Mouse (Mus musculus): ENCODE measurements at regions not wholly inside any gene's neighbourhood (a gene's known extent, or its start where the extent isn't known, plus 50 kb on each side); places are given as distances from the start of the nearest gene placed in this dataset.

DNA sequence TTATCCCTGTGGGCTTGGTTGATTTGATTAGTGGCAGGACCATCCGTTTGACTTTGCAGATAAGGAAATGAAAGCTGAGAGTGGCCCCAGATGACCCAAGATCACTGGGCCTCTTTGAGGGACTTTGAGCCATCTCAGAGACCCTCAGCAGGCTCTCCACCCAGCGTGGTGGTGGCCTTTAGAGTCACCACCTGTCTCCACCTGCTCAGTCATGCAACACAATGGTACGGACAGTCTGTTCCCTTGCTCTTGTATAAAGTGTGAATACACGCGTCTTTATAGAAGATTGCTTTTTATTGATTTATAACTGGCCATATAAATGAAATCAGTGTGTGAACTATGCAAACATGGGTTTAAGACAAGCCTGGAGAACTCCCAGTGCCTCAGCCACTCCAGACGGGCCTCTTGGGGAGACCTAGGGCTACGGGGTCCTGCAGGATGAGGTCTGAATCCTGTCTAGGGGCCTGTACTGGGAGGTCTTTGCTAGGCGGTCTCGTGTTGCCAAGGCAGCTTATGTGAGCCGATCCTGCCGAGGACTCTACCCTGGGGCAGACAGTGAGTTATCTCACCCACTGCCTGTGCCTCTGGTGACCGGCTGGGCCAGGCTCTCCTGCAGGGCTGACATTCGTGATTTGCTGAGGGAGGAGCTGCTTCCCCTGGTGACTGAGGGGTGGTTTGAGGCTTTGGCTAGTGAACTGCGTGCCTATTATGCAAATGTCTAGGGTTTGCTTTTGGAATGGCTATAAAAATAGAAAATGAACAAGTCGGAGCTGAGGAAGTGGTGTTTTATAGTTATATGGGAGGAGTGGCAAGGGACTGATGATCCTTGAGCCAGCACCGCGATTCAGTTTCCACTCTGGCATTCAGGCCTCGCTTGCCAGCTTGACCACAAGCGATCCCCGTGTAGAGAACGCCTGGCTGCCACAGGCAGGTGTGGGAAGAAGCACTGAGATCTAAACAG lies 176.5 kb downstream of the Fam43a start:
- TF ChIP-seq CTCF (IDR thresholded peaks at IDR 0.05; ENCODE audit: low read depth) = no peak
- 50% methylated on average over 21 of the region's 21 CpGs for WGBS
- H3K27ac ChIP-seq = no peak overlapping the region
- no peaks in the 10 kb centered on the region for H3K9me3 ChIP-seq (ENCODE audit: low read length)
- no peak for DNase-seq (ENCODE audit: low spot score)
- no peaks in the 10 kb centered on the region for H3K27me3 ChIP-seq (ENCODE audit: insufficient read depth, low read length)
- no peaks in the 10 kb centered on the region for H3K36me3 ChIP-seq (ENCODE audit: insufficient read depth, low read length)
- H3K4me3 ChIP-seq (ENCODE audit: low read length) = no peak overlapping the region
- H3K4me2 ChIP-seq (ENCODE audit: low read depth, low read length) = no peak overlapping the region
- H3K9ac ChIP-seq (replicated peaks; ENCODE audit: low read length) = no peak overlapping the region
- H3K4me1 ChIP-seq (ENCODE audit: insufficient read depth, low read length) = peaks cover 7% of the 10 kb centered on the region; the same call in 1 of the 2 replicates
- no peak for ATAC-seq

DNA sequence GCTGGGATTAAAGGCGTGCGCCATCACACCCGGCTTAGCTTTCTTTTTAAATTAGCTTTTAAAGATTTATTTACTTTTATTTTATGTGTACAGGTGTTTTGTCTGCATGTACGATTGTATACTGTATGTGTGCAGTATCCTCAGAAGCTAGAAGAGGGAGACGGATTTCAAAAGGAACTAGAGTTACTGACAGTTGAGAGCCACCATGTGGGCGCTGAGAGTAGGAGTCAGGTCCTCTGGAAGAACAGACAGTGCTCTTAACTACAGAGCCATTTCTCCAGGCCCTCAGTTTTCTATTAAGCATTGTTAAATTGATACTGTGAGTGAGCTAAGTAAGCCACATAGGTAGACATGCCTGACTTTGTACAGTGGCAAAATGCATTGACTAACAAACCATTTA lies 177.9 kb downstream of the Fam43a start:
- TF ChIP-seq CTCF (IDR thresholded peaks at IDR 0.05; ENCODE audit: low read depth) = peak; percentile 31
- Histone ChIP-seq H3K4me3 (ENCODE audit: low read length) (no peak overlapping the region), H3K9me3 (ENCODE audit: low read length) (no peaks in the 10 kb centered on the region), H3K9ac (replicated peaks; ENCODE audit: low read length) (no peak overlapping the region), H3K4me1 (ENCODE audit: insufficient read depth, low read length) (peaks cover 7% of the 10 kb centered on the region; the same call in 1 of the 2 replicates), H3K27me3 (ENCODE audit: insufficient read depth, low read length) (no peaks in the 10 kb centered on the region), H3K27ac (no peak overlapping the region), H3K36me3 (ENCODE audit: insufficient read depth, low read length) (no peaks in the 10 kb centered on the region), H3K4me2 (ENCODE audit: low read depth, low read length) (no peak overlapping the region)
- DNase-seq (ENCODE audit: low spot score) = no peak
- whole genome bisulfite sequencing = 83% methylated on average over 6 of the region's 6 CpGs
- no peak for ATAC-seq

DNA sequence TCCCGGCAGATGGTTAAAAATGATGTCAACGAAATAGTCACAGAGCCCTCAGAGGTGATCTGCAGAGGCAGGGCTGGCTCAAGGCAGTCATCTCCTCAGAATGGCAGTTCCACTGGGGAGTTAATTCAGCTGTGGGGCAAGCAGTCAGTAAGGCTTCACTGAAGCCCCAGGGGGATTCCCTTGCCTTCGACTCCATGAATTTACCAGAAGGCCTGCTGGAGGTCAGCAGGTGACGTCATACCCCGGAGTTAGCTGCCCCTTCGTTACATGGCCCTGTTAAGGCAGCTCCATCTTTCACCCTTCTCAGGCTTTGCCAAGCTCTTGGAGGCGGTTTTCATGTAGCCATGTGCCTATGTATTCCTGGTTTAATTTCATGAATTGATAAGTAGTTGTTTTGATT lies 178.6 kb downstream of the Fam43a start:
- H3K36me3 ChIP-seq (ENCODE audit: insufficient read depth, low read length) = no peaks in the 10 kb centered on the region
- no peak overlapping the region for H3K9ac ChIP-seq (replicated peaks; ENCODE audit: low read length)
- H3K4me3 ChIP-seq (ENCODE audit: low read length) = no peak overlapping the region
- WGBS = 58% methylated on average over 7 of the region's 7 CpGs
- DNase-seq (ENCODE audit: low spot score) (no peak), ATAC-seq (no peak)
- no peak for TF ChIP-seq CTCF (IDR thresholded peaks at IDR 0.05; ENCODE audit: low read depth)
- no peak overlapping the region for H3K4me2 ChIP-seq (ENCODE audit: low read depth, low read length)
- H3K27ac ChIP-seq = no peak overlapping the region
- H3K4me1 ChIP-seq (ENCODE audit: insufficient read depth, low read length) = peaks cover 7% of the 10 kb centered on the region; the same call in 1 of the 2 replicates
- H3K9me3 ChIP-seq (ENCODE audit: low read length) = no peaks in the 10 kb centered on the region
- H3K27me3 ChIP-seq (ENCODE audit: insufficient read depth, low read length) = no peaks in the 10 kb centered on the region

DNA sequence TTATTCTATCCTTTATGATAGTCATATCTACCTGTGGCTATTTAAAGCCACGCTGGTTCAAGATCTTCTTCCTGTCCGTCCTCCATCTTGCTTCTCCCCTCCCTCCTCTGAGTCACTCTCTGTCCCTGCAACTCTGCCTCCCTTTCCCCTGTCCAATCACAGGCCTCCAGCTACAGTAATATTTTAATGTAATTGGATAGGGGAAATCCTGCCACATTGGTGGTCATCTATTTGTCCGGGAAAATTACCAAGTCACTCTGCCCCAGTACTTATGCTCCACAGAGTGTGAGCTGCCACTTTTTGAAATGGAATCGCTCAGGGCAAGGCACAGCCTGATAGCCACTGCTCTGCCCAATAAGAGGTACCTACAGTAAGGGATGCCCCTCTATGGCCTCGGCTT lies 179.4 kb downstream of the Fam43a start:
- Histone ChIP-seq H3K9me3 (ENCODE audit: low read length) (no peaks in the 10 kb centered on the region), H3K4me2 (ENCODE audit: low read depth, low read length) (no peak overlapping the region), H3K4me3 (ENCODE audit: low read length) (no peak overlapping the region), H3K9ac (replicated peaks; ENCODE audit: low read length) (no peak overlapping the region), H3K27me3 (ENCODE audit: insufficient read depth, low read length) (no peaks in the 10 kb centered on the region), H3K27ac (no peak overlapping the region), H3K36me3 (ENCODE audit: insufficient read depth, low read length) (no peaks in the 10 kb centered on the region), H3K4me1 (ENCODE audit: insufficient read depth, low read length) (peaks cover 7% of the 10 kb centered on the region; the same call in 1 of the 2 replicates)
- ATAC-seq (no peak), DNase-seq (ENCODE audit: low spot score) (no peak)
- WGBS = 79% methylated on average over 5 of the region's 5 CpGs
- no peak for TF ChIP-seq CTCF (IDR thresholded peaks at IDR 0.05; ENCODE audit: low read depth)

DNA sequence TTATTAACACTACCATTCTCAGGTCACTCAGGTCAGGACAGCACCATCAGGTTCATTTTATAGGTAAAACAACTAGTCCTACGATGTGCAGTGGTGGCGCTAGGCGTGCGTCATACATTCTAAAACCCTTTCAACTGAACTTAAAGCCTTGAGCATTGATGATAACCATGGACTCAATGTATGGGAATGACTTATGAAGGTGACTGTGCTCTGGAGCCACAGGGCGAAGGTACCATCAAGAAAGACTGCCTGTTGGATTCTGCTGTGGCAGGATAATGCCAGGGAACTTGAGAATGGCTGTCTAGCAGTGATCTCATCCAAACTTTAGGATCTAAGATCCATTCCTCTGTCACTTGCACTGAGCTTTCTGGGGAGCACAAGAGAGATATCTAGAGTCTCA lies 184.7 kb downstream of the Fam43a start:
- no peak overlapping the region for H3K9ac ChIP-seq (replicated peaks; ENCODE audit: low read length)
- no peaks in the 10 kb centered on the region for H3K27me3 ChIP-seq (ENCODE audit: insufficient read depth, low read length)
- DNase-seq (ENCODE audit: low spot score) (no peak), ATAC-seq (no peak)
- no peak overlapping the region for H3K4me2 ChIP-seq (ENCODE audit: low read depth, low read length)
- H3K36me3 ChIP-seq (ENCODE audit: insufficient read depth, low read length) = no peaks in the 10 kb centered on the region
- peaks cover 6% of the 10 kb centered on the region; the same call in 1 of the 2 replicates for H3K4me1 ChIP-seq (ENCODE audit: insufficient read depth, low read length)
- no peak overlapping the region for H3K4me3 ChIP-seq (ENCODE audit: low read length)
- no peak overlapping the region for H3K27ac ChIP-seq
- WGBS = 94% methylated on average over 5 of the region's 5 CpGs
- no peaks in the 10 kb centered on the region for H3K9me3 ChIP-seq (ENCODE audit: low read length)
- TF ChIP-seq CTCF (IDR thresholded peaks at IDR 0.05; ENCODE audit: low read depth) = no peak

DNA sequence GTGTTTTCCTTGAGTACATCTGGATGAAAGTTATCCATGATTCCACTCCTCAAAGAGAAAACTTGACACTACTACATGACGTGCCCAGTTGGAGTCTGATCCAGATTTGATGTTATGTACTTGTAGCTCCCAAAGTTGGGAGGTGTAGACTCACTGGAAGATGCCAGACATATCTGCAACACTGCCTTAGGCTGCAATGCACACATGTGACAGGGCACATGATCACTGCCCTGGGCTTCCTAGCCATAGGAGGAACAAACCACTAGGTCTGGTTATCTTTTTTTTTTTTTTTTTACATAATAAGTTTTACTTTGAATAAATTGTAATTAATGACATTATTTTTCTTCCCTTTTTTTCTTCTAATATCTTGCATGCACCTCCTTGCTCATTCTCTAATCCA lies 185.4 kb downstream of the Fam43a start:
- Histone ChIP-seq H3K4me2 (ENCODE audit: low read depth, low read length) (no peak overlapping the region), H3K27ac (no peak overlapping the region), H3K9ac (replicated peaks; ENCODE audit: low read length) (no peak overlapping the region), H3K4me3 (ENCODE audit: low read length) (no peak overlapping the region), H3K27me3 (ENCODE audit: insufficient read depth, low read length) (no peaks in the 10 kb centered on the region), H3K9me3 (ENCODE audit: low read length) (no peaks in the 10 kb centered on the region), H3K36me3 (ENCODE audit: insufficient read depth, low read length) (no peaks in the 10 kb centered on the region), H3K4me1 (ENCODE audit: insufficient read depth, low read length) (peaks cover 9% of the 10 kb centered on the region; the same call in 1 of the 2 replicates)
- DNase-seq (ENCODE audit: low spot score) = no peak
- WGBS = 94% methylated on average over 1 of the region's 1 CpGs
- ATAC-seq = no peak
- no peak for TF ChIP-seq CTCF (IDR thresholded peaks at IDR 0.05; ENCODE audit: low read depth)

DNA sequence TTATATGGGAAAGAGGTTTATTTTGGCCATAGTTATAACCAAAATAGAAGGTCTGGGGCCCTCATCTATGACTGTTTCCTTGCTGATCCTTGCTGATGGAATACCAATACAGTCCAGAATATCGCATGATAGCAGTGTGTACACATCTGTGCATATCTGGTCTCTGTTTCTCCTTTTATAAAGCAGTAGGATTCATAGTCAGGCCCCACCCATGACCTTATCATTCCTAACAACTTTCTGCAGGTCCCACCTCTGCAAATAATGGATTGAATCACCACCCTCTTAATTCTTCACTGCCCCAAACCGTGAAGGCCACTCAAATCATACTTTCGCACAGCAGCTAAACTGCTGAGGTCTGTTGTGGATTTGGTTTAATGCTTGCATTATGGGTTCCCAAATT lies 186.5 kb downstream of the Fam43a start:
- no peaks in the 10 kb centered on the region for H3K9me3 ChIP-seq (ENCODE audit: low read length)
- WGBS = 94% methylated on average over 3 of the region's 3 CpGs
- no peaks in the 10 kb centered on the region for H3K27me3 ChIP-seq (ENCODE audit: insufficient read depth, low read length)
- DNase-seq (ENCODE audit: low spot score) (no peak), ATAC-seq (no peak)
- H3K36me3 ChIP-seq (ENCODE audit: insufficient read depth, low read length) = no peaks in the 10 kb centered on the region
- H3K9ac ChIP-seq (replicated peaks; ENCODE audit: low read length) = no peak overlapping the region
- H3K27ac ChIP-seq = no peak overlapping the region
- TF ChIP-seq CTCF (IDR thresholded peaks at IDR 0.05; ENCODE audit: low read depth) = no peak
- no peak overlapping the region for H3K4me2 ChIP-seq (ENCODE audit: low read depth, low read length)
- peaks cover 21% of the 10 kb centered on the region for H3K4me1 ChIP-seq (ENCODE audit: insufficient read depth, low read length)
- no peak overlapping the region for H3K4me3 ChIP-seq (ENCODE audit: low read length)

Data from hindbrain, postnatal 0 days (tissue).